Mouse (Mus musculus) adrenal gland, adult 2 months (tissue): ENCODE results near the gene Lnp1. TPM values are rescaled to one million over a fixed set of nuclear protein-coding genes. Genes with fewer than 3 reads are reported as not detected.
A peak's percentile ranks its signal among the peaks of the same experiment; 100 is the strongest.
"Not testable (repeated sequence)": the region's sequence is repeated elsewhere in the genome, so short reads cannot be mapped to it uniquely, and the experiment has no call there.

Experiments
- DNase-seq: peaks from one replicate; pipeline ENCODE4 v3.0.0; 2021
- long read RNA-seq: library from polyadenylated mRNA; stranded (forward); transcript quantifications from one replicate; pipeline ENCODE4 v2.0.0, GENCODE M21; 2021
- polyA plus RNA-seq: library from polyadenylated mRNA; depleted of rRNA; stranded (reverse); fragments of >200 nt; gene quantifications from 2 replicates; pipeline ENCODE4 v1.2.3, GENCODE M21; 2012; rRNA removed
- total RNA-seq, 2 experiments: library from RNA; stranded (reverse); gene quantifications; 2 replicates each; pipeline ENCODE4 v1.2.3; 2021

Lnp1 gene
- total RNA-seq (not detected), polyA plus RNA-seq (not detected in 2 replicates)
- long read RNA-seq = 0 reads

DNA sequence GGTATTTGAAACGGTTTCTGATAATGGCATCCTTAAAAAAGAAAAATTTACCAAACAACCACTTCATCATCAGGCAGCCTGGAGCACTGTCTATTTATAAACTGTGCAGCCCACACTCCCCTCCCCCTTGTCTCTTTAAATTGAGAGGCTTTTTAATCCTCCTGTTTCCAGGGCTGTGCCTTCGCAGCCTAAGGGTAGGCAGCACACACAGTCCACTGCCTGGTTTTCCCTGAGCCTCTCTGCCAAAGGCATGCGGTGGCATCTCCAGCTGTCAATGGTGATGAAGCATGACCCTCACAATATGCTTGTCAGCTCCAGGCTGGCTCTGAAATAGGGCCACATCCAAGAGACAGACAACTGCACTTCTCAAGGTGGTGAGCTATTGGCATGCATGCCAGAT is at the start of gene Lnp1:
Gene Lnp1, minus strand, starts transcription at position 39 of the 400 bp plus-strand sequence.
- no peak for DNase-seq

DNA sequence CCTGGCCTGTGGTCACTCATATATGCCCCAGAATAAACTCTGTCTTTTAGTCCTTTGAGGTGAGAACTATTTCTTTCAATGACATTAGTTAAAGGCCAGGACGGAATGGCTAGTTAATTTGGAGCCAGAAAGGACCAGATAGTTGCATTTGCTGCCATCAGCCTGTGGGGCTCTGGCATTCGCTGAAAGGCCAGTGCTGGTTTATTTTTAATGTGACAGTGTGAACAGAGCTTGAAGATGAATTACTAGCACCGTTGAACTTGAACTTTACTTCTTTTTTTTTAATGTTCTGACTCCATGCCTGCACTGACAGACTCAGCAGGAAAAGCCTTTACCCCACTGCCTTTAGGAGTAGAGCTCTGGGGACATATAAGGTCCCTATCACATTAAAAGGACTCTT is 46.8 kb upstream of the Lnp1 start:
- peak; percentile 7 for DNase-seq

DNA sequence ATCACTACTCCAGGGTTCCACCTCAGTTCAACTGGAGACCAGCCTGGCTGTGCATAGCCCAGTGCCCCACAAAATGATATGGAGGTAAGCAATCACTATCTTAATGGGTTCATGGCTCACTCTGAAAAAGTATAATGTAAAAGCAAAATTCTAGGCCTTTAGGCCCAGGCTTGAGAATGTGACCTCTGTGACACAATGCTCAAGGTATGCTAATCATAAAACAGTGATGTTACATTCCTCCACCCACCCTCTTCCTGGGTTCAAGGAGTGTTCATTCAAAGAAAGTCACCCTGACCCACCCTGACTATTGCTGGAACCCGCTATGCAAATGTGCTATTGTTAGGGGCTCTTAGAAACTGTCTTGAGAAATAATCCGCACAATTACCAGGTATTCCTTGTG is 30.4 kb upstream of the Lnp1 start:
- DNase-seq = not testable (repeated sequence)

DNA sequence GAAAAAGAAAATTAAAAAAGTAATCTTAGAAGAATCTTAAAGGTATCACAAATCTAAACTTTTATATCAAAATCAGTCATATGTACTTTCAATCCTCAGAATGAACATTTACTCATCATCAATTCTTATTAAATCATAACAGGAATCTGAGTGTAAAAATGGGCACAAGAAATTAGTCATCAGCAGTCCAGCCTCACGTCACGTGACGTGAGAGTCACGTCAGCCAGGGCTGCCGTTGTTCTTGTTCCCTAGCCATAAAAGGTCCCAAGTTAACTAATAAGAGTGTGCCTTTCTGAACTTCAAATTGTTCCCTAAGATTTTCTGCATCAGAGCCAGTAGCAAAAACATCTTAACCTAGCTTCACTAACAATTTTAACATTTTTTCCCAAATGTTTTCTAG is 21.2 kb upstream of the Lnp1 start:
- no peak for DNase-seq

DNA sequence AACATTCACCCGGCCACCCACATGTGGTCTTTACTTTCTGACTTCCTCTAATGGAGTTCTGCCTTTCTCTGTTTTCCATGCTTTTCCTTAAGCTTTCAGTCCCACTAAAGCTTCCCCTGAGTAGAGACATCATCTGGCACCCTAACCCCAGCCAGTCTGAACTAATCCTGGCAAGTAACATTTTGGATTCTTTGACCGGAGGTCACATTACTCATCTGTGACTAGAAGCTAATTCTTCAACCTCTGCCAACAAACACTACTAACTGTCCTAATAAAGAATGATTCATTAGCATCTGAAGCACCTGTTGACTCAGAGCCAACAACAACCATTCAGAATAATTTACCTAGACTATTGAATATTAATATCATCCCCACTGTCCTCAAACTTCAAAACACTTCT is 14.5 kb upstream of the Lnp1 start:
- DNase-seq = peak; percentile 13

DNA sequence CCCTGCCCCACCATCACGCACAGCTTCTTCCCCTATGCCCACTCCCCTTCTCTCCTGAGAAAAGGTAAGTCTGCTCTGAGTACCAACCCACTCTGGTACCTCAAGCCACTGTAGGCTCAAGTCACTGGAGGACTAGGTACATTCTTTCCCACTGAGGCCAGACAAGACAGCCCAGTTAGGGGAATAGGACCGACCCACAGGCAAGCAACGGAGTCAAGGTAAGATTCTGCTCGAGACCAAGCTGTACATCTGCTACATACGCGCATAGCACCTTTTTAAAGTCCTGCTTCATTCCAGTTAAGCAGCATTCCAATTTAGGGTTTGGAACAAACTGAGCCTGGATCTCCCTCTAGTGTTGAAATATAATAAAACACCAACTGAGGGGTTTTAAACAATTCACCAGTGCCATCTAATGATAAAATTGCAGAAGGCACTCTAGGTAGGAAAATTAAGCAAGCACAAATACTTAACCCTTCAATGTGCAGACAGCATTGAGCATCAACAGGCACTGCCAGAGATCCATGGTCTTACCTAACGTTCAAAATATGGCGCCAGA is 7.7 kb downstream of the Lnp1 start:
- no peak for DNase-seq

DNA sequence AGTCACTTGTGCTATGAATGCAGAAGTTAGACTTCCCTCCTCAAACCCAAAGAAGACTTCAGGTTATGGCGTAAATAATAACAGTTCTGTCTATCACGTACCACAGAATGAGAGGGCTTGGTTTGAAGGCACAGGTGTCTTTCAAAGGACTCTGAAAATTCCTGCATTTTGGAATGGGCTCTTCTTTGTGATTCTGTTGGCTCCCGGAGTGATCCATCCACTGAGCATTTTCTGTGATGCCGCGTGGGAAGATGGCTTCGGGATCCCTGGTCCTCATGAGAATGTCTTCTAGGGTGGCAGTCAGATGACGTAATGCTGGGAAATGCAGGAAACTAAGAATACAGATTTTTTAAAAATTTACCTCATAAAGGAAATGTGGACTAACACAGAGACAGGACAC is 10.6 kb downstream of the Lnp1 start:
- DNase-seq = no peak

DNA sequence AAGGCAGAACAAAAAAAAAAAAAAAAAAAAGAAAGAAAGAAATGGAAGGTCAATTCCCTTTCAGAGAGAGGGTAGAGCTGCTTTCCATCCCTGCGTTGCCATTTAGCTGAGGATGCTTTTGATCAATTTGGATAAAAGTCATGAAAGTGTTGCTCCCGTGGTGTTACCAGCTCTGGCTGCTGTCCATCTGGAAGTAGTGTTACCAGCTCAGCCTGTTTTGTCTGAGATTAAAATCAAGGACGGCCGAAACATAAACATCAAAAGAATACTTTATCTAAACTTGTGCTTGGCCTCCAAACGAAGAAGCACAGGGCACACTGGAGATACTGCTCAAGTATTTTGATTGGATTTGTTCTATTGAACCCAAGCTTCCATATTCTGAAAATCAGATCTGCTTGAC is 18.9 kb downstream of the Lnp1 start:
- DNase-seq = peak; percentile 16

DNA sequence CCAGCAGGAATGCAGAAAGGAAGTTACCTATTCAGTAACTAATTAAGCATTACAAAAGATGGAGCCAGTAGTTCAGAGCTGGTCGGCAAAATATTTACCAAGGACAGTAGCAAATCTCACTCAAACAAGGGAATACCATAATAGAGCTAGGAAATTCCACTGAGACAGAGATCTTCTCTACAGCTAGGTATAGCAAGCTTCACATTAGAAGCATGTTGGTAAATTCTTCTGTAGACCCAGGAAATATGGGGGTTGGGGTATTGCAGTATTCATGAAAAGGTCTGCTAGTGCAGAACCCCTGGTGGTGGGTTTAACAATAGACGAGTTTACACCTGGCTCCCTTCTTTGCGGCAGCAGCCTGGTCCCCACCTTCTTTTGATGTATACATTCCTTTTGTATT is 25.7 kb downstream of the Lnp1 start:
- DNase-seq = not testable (repeated sequence)

DNA sequence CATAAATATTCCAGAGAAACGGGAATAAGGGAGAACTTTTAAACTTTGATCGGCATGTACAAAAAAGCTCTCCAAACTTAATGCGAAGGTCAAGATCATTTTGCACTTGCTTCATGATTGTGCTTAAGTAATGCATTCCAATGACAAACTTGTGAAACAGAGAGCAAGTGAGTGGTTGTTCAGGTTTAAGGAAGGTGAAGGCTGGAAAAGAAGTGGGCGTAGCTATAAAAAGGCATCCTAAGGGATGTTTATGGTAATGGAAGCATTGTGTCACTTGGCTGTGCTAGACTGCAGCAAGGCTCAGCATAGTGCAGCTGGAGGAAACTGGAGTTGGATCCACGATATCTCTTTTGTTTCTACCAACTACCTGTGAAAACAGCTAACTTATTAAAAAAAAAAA is 36.3 kb downstream of the Lnp1 start:
- DNase-seq = no peak

DNA sequence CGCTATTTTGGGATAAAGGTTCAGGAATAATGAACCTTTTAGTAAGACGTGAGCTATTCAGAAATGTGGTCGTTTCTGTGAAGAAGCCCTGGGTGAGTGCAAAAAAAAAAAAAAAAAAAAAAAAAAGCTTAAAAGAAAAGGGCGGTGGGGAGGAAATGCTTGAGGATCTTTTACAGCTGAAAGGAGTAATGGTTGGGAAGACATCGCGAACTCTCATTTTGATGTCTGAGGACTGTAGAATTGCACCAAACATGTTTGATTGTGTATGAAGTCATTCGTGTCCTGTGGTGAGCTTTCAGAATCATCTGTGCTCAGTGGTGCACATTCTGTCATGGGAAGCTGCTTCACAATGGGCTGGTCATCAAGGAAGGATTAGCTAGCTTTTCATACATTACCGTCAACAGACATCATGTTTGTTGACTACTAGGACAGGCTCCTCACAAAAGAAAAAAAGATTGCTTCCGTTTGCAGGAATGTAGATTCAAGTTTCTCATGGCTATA is 41.2 kb downstream of the Lnp1 start:
- no peak for DNase-seq

DNA sequence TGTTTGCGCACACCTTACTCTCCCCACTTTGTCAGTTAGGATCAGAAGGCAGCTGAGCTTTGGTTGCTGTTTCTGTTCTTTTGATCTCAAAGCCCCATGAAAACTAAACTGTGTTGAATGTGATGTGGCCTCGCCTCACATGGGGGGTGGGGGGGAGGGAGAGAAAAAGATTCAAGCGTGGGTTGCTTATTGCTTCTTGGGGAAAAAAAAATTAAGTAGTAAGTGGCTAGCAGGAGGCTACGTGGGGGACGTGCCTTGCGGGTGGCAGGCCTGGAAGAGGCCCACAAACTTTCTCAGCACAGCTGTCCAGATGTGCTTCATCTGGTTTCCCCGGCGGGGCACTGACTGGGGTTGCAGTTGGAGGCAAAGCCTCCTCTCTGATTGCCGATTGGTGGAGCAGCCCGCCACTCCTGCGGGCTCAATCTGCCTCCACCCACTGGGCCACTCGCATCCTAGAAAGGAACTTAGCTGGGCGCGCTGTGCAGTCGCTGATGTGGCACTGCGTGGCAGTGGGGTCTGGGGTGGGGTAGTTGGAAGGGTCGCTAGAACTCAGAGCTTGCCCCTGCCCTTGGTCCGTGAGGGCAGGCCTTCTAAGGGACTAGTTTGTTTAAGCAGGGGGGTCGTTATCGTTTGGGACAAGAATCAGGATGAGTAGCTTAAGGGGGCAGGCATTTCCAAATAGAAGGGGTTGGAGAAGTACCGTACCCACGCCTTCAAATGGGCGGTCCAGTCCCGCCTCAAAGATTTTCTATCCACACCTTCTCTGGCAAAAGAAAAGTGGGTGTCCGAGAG is 41.8 kb downstream of the Lnp1 start, which contains the start of gene Tmem45a:
Gene Tmem45a, minus strand, starts transcription at position 343 of the 792 bp plus-strand sequence.
- DNase-seq = peak; percentile 91

DNA sequence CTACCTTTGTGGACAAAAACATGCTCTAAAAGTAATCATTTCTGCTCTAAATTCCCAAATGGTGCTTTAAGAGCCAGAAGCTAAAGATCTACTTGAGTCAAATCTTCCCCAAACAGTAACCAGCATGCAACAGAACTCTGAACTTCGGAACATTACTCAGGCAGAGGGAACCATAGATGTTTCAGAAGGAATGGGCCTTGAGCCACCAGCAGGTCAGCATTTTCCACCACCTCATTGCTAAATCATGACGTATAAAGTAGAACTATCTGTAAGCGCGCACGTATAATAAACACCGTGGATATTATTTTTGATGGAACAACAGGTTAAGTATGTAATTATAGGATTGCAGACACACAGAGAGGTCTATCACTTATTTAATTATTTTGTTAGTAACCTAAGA is 43.0 kb downstream of the Lnp1 start:
- no peak for DNase-seq

DNA sequence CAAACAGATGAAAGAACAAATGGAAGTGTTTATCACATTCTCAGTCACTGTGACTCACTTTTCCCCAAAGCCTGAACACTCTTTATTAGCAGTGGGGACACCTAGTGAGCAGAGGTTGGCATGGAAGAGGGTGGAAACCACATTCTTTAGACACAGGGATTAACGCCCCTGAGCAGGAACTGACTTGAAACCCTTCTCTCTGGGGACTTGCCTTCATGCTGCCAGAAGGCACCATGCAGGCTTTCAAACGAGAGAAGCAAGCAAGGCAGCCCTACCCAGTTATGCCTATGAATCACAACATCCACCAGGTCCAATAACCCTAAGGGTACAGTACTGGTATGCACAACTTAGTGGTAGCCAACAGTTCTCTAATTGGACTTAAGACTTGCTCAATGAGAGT is 54.5 kb downstream of the Lnp1 start:
- no peak for DNase-seq

DNA sequence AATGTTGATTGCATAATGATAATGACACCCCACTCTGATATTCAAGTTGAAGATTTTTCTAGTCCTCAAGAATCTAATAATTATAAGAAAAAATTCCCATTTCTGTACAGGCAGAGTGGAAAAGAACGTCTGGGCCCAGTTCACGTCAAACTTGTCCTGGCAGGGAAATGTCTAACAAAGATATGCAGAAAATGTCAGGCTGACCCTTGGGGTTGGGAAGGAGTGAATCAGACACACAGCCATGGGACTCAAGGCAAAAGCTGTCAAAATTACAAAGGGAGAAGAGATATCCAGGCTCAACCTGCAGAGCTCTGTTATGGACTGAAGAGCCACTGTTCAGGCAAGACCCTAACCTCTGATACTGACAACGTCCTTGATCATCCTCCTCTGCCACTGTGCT is 57.4 kb downstream of the Lnp1 start:
- DNase-seq = peak; percentile 13

DNA sequence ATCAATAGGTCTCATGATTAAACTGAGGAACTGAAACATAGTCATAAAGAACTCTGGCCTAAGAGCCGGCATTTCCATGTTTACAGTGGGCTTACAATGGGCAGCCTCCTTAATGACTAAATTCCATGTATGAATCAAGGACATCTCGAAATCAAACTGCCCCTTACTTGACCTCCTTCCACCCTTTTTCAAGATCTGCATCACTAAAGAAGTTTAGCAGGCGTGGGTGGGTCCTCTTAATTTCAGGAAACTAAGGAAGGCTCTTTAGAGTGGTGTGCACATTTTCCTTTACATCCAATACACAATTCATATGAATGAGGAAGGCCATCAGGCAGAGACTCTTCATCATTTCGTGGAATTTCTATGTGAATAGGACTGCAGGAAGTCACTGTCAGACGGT is 59.5 kb downstream of the Lnp1 start:
- DNase-seq = no peak

DNA sequence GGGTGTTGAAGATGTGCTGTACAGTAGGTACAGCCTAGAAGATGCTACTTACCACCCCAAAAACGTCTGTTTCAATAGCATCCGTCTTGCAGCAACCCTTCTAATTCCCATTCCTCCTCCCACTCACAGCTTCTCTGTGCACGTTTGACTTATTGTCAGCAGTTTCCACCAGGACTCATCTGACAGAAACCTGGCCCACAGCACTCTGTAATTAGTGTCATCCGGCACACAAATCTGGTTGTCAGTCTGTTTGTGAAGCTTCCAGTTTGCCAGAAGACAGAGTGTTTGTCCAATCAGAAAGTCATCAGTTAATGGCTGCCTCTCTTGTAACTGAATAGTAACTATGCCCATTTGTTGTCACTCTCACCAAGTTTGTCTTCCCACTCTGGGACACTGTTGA is 60.3 kb downstream of the Lnp1 start:
- no peak for DNase-seq

Other genes with a start within 250 kb of the Lnp1 start
- 10 to 100 TPM; 59.9 to 76.9 TPM for gene Tfg, start 210.6 kb downstream of the Lnp1 start, total RNA-seq
- gene Tfg, start 210.6 kb downstream of the Lnp1 start, polyA plus RNA-seq = 106 and 121 TPM in 2 replicates
- under 1 TPM in 1 of 2 experiments, not detected in 1; 0.17 TPM for gene Adgrg7, start 132.2 kb downstream of the Lnp1 start, total RNA-seq
- gene Adgrg7, start 132.2 kb downstream of the Lnp1 start, polyA plus RNA-seq = not detected in 2 replicates
- 1 to 10 TPM; 3.5 to 5.1 TPM for gene Tmem45a, start 41.9 kb downstream of the Lnp1 start, total RNA-seq
- 0.27 and 0.46 TPM in 2 replicates for gene Tmem45a, start 41.9 kb downstream of the Lnp1 start, polyA plus RNA-seq
- not detected for gene Tmem45a2, start 143.3 kb upstream of the Lnp1 start, total RNA-seq
- gene Tmem45a2, start 143.3 kb upstream of the Lnp1 start, polyA plus RNA-seq = not detected in 2 replicates
- 10 to 100 TPM; 49.6 to 54.5 TPM for gene Tomm70a, start 193.6 kb upstream of the Lnp1 start, total RNA-seq
- 15.0 and 15.5 TPM in 2 replicates for gene Tomm70a, start 193.6 kb upstream of the Lnp1 start, polyA plus RNA-seq
- 10 to 100 TPM; 42.7 to 43.6 TPM for gene Nit2, start 239.3 kb upstream of the Lnp1 start, total RNA-seq
- gene Nit2, start 239.3 kb upstream of the Lnp1 start, polyA plus RNA-seq = 15.3 and 26.5 TPM in 2 replicates